20 mouse cellular contexts compared by ENCODE assay signal in genomic region chr1:67505746-67506145, GRCm38 (mm10).
A peak's percentile ranks its signal among the peaks of the same experiment; 100 is the strongest.
DNase-seq lines count a peak whose midpoint lies in the region; ATAC-seq and TF ChIP-seq lines count a peak whose summit lies in the region.
"Had no signal": no experiment of that assay in that cellular context is flagged by ENCODE, and none has a peak within 500 bp of the region (broad histone marks: within the 10 kb centered on the region; RNA-seq: fewer than 3 reads in every experiment).

No protein-coding gene starts in this region.

- DNase-seq in forebrain, embryonic 14.5 days (ENCODE audit: low spot score) = peak; percentile 70
- peak; percentile 20 to 29 for DNase-seq in left cerebral cortex, postnatal 14 days (ENCODE audit: low spot score in 2 of 2)
- DNase-seq in left cerebral cortex, postnatal 4 days = no peak
- peak; percentile 69 for DNase-seq in brain, embryonic 14.5 days (ENCODE audit: low read depth)
- DNase-seq in layer of hippocampus, postnatal 10 days (ENCODE audit: low spot score in 2 of 2) = peak; percentile 5 to 30
- DNase-seq in liver = no peak
- DNase-seq in testis, postnatal 14 days (ENCODE audit: low spot score) = no peak
- DNase-seq: adrenal gland, adult 8-10 months; cerebellum, adult 18-20 months; gastrocnemius, postnatal 14 days; kidney, adult 18-20 months; lung, adult 2 months had no signal

- peak; percentile 55; the same call in 1 of the 2 replicates for ATAC-seq in forebrain, embryonic 14.5 days
- ATAC-seq in forebrain, embryonic 13.5 days = no peak; the same call in 1 of the 2 replicates
- ATAC-seq: CD4-positive, CD25-positive, alpha-beta regulatory T cell, adult 4 months; liver, embryonic 12.5 days; Patski had no signal

- H3K9me3 ChIP-seq in forebrain, embryonic 14.5 days (replicated peaks; ENCODE audit: control insufficient read depth, low read length) = no peaks in the 10 kb centered on the region
- H3K9me3 ChIP-seq in forebrain, embryonic 13.5 days (replicated peaks) = no peaks in the 10 kb centered on the region
- H3K9me3 ChIP-seq: hindbrain, embryonic 10.5 days; liver, embryonic 12.5 days; neural tube, embryonic 12.5 days; stomach, embryonic 15.5 days had no signal

- no peak for TF ChIP-seq CTCF in brain, embryonic 14.5 days (IDR thresholded peaks at IDR 0.05; ENCODE audit: borderline replicate concordance, extremely low read depth, insufficient read depth, insufficient read length)

- no peak overlapping the region for H3K9ac ChIP-seq in forebrain, embryonic 14.5 days (ENCODE audit: low read length)
- no peak overlapping the region for H3K9ac ChIP-seq in forebrain, embryonic 13.5 days
- H3K9ac ChIP-seq: liver, embryonic 12.5 days; neural tube, embryonic 12.5 days; stomach, embryonic 15.5 days had no signal

- no peaks in the 10 kb centered on the region for H3K27me3 ChIP-seq in forebrain, embryonic 14.5 days (replicated peaks; ENCODE audit: control insufficient read depth, insufficient read depth, low read length)
- H3K27me3 ChIP-seq in forebrain, embryonic 13.5 days = no peaks in the 10 kb centered on the region
- H3K27me3 ChIP-seq: liver, embryonic 12.5 days; neural tube, embryonic 12.5 days; Patski; stomach, embryonic 15.5 days had no signal

- H3K27ac ChIP-seq in forebrain, embryonic 14.5 days (ENCODE audit: low read depth, low read length) = no peak overlapping the region
- H3K27ac ChIP-seq in forebrain, embryonic 13.5 days = no peak overlapping the region
- H3K27ac ChIP-seq: hindbrain, embryonic 10.5 days; kidney, postnatal 0 days; liver, embryonic 12.5 days; neural tube, embryonic 12.5 days; stomach, embryonic 15.5 days had no signal

- H3K4me3 ChIP-seq in forebrain, embryonic 14.5 days (ENCODE audit: low read depth, low read length) = no peak overlapping the region
- H3K4me3 ChIP-seq in forebrain, embryonic 13.5 days = no peak overlapping the region
- H3K4me3 ChIP-seq: hindbrain, embryonic 10.5 days; liver, embryonic 12.5 days; neural tube, embryonic 12.5 days; stomach, embryonic 15.5 days had no signal

- no peak for TF ChIP-seq POLR2A in brain, embryonic 14.5 days (IDR thresholded peaks at IDR 0.05; ENCODE audit: borderline replicate concordance, extremely low read depth, insufficient read depth, insufficient read length, poor library complexity, severe bottlenecking)

- no peaks in the 10 kb centered on the region for H3K36me3 ChIP-seq in forebrain, embryonic 14.5 days (ENCODE audit: control insufficient read depth, insufficient read depth, low read length)
- H3K36me3 ChIP-seq in forebrain, embryonic 13.5 days (ENCODE audit: poor library complexity, severe bottlenecking) = no peaks in the 10 kb centered on the region
- H3K36me3 ChIP-seq: hindbrain, embryonic 10.5 days; liver, embryonic 12.5 days; neural tube, embryonic 12.5 days; stomach, embryonic 15.5 days had no signal

- WGBS in forebrain, embryonic 14.5 days = 75% methylated on average over 2 of the region's 2 CpGs
- 69% methylated on average over 2 of the region's 2 CpGs for WGBS in forebrain, embryonic 13.5 days

- H3K4me2 ChIP-seq in forebrain, embryonic 14.5 days (ENCODE audit: low read length) = no peak overlapping the region
- H3K4me2 ChIP-seq in forebrain, embryonic 13.5 days = no peak overlapping the region
- H3K4me2 ChIP-seq: liver, embryonic 12.5 days; neural tube, embryonic 12.5 days; stomach, embryonic 15.5 days had no signal

- intact Hi-C loops in left cerebral cortex, postnatal 14 days (cut with DNase I) = no loop called here
- intact Hi-C loops in left cerebral cortex, postnatal 4 days (cut with DNase I) = no loop called here

- H3K4me1 ChIP-seq in forebrain, embryonic 14.5 days (ENCODE audit: control insufficient read depth, insufficient read depth, low read length) = no peaks in the 10 kb centered on the region
- H3K4me1 ChIP-seq in forebrain, embryonic 13.5 days = no peaks in the 10 kb centered on the region
- H3K4me1 ChIP-seq: hindbrain, embryonic 10.5 days; liver, embryonic 12.5 days; neural tube, embryonic 12.5 days; stomach, embryonic 15.5 days had no signal

Comparison
In these comparisons a context has a peak if more than half of its experiments do, and no peak if none do; other contexts are left out.
1. DNase-seq: peak in forebrain, embryonic 14.5 days (single experiment), left cerebral cortex, postnatal 14 days (2 of 2), brain, embryonic 14.5 days (single experiment) and layer of hippocampus, postnatal 10 days (2 of 2); none in left cerebral cortex, postnatal 4 days (single experiment), liver (single experiment) and testis, postnatal 14 days (single experiment).